Mouse (Mus musculus): Measurements from ENCODE around the gene Lipt1. TPM values are rescaled to one million over a fixed set of nuclear protein-coding genes. Genes with fewer than 3 reads are reported as not detected.
A peak's percentile ranks its signal among the peaks of the same experiment; 100 is the strongest.

Gene Lipt1
- polyA plus RNA-seq (2012; rRNA removed), result 0.37 and 0.62 TPM in 2 replicates

GRCm38 (mm10) chr1:37871704-37872103 lies at the start of gene Lipt1:
Gene Lipt1, plus strand, starts transcription at chr1:37871738.
- Histone ChIP-seq H3K4me1 (ENCODE audit: control insufficient read depth, insufficient read depth, insufficient read length, low read length) (peaks cover 2% of the 10 kb centered on the region; the same call in 1 of the 2 replicates), H3K36me3 (ENCODE audit: control insufficient read depth, insufficient read depth, low read length) (peaks cover 9% of the 10 kb centered on the region), H3K4me3 (ENCODE audit: low read depth, low read length) (peak within 1 kb of the TSS; percentile 85), H3K27ac (ENCODE audit: insufficient read depth, low read depth, low read length) (peak within 1 kb of the TSS; percentile 69), H3K27me3 (ENCODE audit: control insufficient read depth, insufficient read depth, low read length) (no peaks in the 10 kb centered on the region)
- TF ChIP-seq CTCF (IDR thresholded peaks at IDR 0.05; ENCODE audit: extremely low read depth, insufficient read length, insufficient replicate concordance, low read depth, low read length) (no peak), POLR2A (IDR thresholded peaks at IDR 0.05; ENCODE audit: low read depth, low read length) (no peak)
- WGBS, result 12% methylated on average over 7 of the region's 7 CpGs

DNA sequence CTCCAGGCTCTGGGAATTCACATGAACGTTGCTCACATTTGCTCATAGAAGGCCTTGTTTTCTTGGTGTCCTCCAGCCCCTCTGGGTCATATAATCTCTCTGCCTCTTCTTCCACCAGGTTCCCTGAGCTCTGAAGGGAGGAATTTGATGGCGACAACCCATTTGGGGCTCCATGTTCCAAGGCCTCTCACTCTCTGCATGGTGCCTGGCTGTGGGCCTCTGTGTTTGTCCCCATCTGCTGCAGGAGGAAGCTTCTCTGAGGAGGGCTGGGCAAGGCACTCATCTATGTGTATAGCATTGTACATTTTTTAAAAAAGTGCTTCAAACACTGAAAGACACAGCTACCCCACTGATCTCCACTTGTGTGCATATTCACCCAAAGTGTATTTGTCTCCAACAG lies 39.9 kb upstream of the Lipt1 start:
- TF ChIP-seq CTCF (IDR thresholded peaks at IDR 0.05; ENCODE audit: extremely low read depth, insufficient read length, insufficient replicate concordance, low read depth, low read length) (no peak), POLR2A (IDR thresholded peaks at IDR 0.05; ENCODE audit: low read depth, low read length) (no peak)
- Histone ChIP-seq H3K4me1 (ENCODE audit: control insufficient read depth, insufficient read depth, insufficient read length, low read length) (no peaks in the 10 kb centered on the region), H3K27me3 (ENCODE audit: control insufficient read depth, insufficient read depth, low read length) (no peaks in the 10 kb centered on the region), H3K4me3 (ENCODE audit: low read depth, low read length) (no peak overlapping the region), H3K27ac (ENCODE audit: insufficient read depth, low read depth, low read length) (no peak overlapping the region), H3K36me3 (ENCODE audit: control insufficient read depth, insufficient read depth, low read length) (no peaks in the 10 kb centered on the region)
- WGBS, result 76% methylated on average over 2 of the region's 2 CpGs

GRCm38 (mm10) chr1:37846878-37847277 lies 24.7 kb upstream of the Lipt1 start:
- Histone ChIP-seq H3K27ac (ENCODE audit: insufficient read depth, low read depth, low read length) (no peak overlapping the region), H3K4me3 (ENCODE audit: low read depth, low read length) (no peak overlapping the region), H3K4me1 (ENCODE audit: control insufficient read depth, insufficient read depth, insufficient read length, low read length) (peaks cover 2% of the 10 kb centered on the region; the same call in 1 of the 2 replicates), H3K27me3 (ENCODE audit: control insufficient read depth, insufficient read depth, low read length) (no peaks in the 10 kb centered on the region), H3K36me3 (ENCODE audit: control insufficient read depth, insufficient read depth, low read length) (no peaks in the 10 kb centered on the region)
- no peak for TF ChIP-seq POLR2A (IDR thresholded peaks at IDR 0.05; ENCODE audit: low read depth, low read length)
- no peak for TF ChIP-seq CTCF (IDR thresholded peaks at IDR 0.05; ENCODE audit: extremely low read depth, insufficient read length, insufficient replicate concordance, low read depth, low read length)
- 36% methylated on average over 8 of the region's 8 CpGs for WGBS

GRCm38 (mm10) chr1:37850696-37851095 lies 20.8 kb upstream of the Lipt1 start:
- H3K27ac ChIP-seq (ENCODE audit: insufficient read depth, low read depth, low read length), result no peak overlapping the region
- TF ChIP-seq POLR2A (IDR thresholded peaks at IDR 0.05; ENCODE audit: low read depth, low read length), result no peak
- no peak for TF ChIP-seq CTCF (IDR thresholded peaks at IDR 0.05; ENCODE audit: extremely low read depth, insufficient read length, insufficient replicate concordance, low read depth, low read length)
- H3K36me3 ChIP-seq (ENCODE audit: control insufficient read depth, insufficient read depth, low read length), result no peaks in the 10 kb centered on the region
- peaks cover 2% of the 10 kb centered on the region; the same call in 1 of the 2 replicates for H3K4me1 ChIP-seq (ENCODE audit: control insufficient read depth, insufficient read depth, insufficient read length, low read length)
- no peaks in the 10 kb centered on the region for H3K27me3 ChIP-seq (ENCODE audit: control insufficient read depth, insufficient read depth, low read length)
- WGBS, result 51% methylated on average over 2 of the region's 2 CpGs
- no peak overlapping the region for H3K4me3 ChIP-seq (ENCODE audit: low read depth, low read length)

GRCm38 (mm10) chr1:37864511-37865400 lies 6.8 kb upstream of the Lipt1 start:
- peak; percentile 78 for TF ChIP-seq POLR2A (IDR thresholded peaks at IDR 0.05; ENCODE audit: low read depth, low read length)
- no peak for TF ChIP-seq CTCF (IDR thresholded peaks at IDR 0.05; ENCODE audit: extremely low read depth, insufficient read length, insufficient replicate concordance, low read depth, low read length)
- Histone ChIP-seq H3K4me1 (ENCODE audit: control insufficient read depth, insufficient read depth, insufficient read length, low read length) (no peaks in the 10 kb centered on the region), H3K36me3 (ENCODE audit: control insufficient read depth, insufficient read depth, low read length) (no peaks in the 10 kb centered on the region), H3K4me3 (ENCODE audit: low read depth, low read length) (peak overlapping the region; percentile 78), H3K27me3 (ENCODE audit: control insufficient read depth, insufficient read depth, low read length) (no peaks in the 10 kb centered on the region), H3K27ac (ENCODE audit: insufficient read depth, low read depth, low read length) (peak overlapping the region; percentile 82)
- WGBS, result 1% methylated on average over 90 of the region's 90 CpGs

GRCm38 (mm10) chr1:37865401-37866215 lies 5.9 kb upstream of the Lipt1 start:
- Histone ChIP-seq H3K36me3 (ENCODE audit: control insufficient read depth, insufficient read depth, low read length) (no peaks in the 10 kb centered on the region), H3K27ac (ENCODE audit: insufficient read depth, low read depth, low read length) (peak overlapping the region; percentile 82), H3K27me3 (ENCODE audit: control insufficient read depth, insufficient read depth, low read length) (no peaks in the 10 kb centered on the region), H3K4me1 (ENCODE audit: control insufficient read depth, insufficient read depth, insufficient read length, low read length) (no peaks in the 10 kb centered on the region), H3K4me3 (ENCODE audit: low read depth, low read length) (peak overlapping the region; percentile 78)
- TF ChIP-seq CTCF (IDR thresholded peaks at IDR 0.05; ENCODE audit: extremely low read depth, insufficient read length, insufficient replicate concordance, low read depth, low read length), result no peak
- TF ChIP-seq POLR2A (IDR thresholded peaks at IDR 0.05; ENCODE audit: low read depth, low read length), result no peak
- 8% methylated on average over 23 of the region's 23 CpGs for WGBS

- H3K4me1 ChIP-seq (ENCODE audit: control insufficient read depth, insufficient read depth, insufficient read length, low read length), result no peaks in the 10 kb centered on the region
- WGBS, result 66% methylated on average over 6 of the region's 6 CpGs
- H3K27me3 ChIP-seq (ENCODE audit: control insufficient read depth, insufficient read depth, low read length), result no peaks in the 10 kb centered on the region
- peak within 1 kb of the TSS; percentile 82 for H3K27ac ChIP-seq (ENCODE audit: insufficient read depth, low read depth, low read length)
- H3K4me3 ChIP-seq (ENCODE audit: low read depth, low read length), result peak within 1 kb of the TSS; percentile 78
- no peaks in the 10 kb centered on the region for H3K36me3 ChIP-seq (ENCODE audit: control insufficient read depth, insufficient read depth, low read length)
- TF ChIP-seq POLR2A (IDR thresholded peaks at IDR 0.05; ENCODE audit: low read depth, low read length) (no peak), CTCF (IDR thresholded peaks at IDR 0.05; ENCODE audit: extremely low read depth, insufficient read length, insufficient replicate concordance, low read depth, low read length) (no peak)
Measured at GRCm38 (mm10) chr1:37866286-37866685, 5.3 kb upstream of the Lipt1 start, which contains the start of gene Tsga10. Gene Tsga10, minus strand, starts transcription at chr1:37866429.

All from small intestine, adult 2 months (tissue).